Mouse (Mus musculus): Measurements from ENCODE around the gene Plcl1.

GRCm38 (mm10) chr1:55701601-55702000, 295.9 kb downstream of the Plcl1 start:
- no peak for TF ChIP-seq POLR2A (IDR thresholded peaks at IDR 0.05; ENCODE audit: borderline replicate concordance, extremely low read depth, insufficient read depth, insufficient read length, poor library complexity, severe bottlenecking)
- TF ChIP-seq CTCF (IDR thresholded peaks at IDR 0.05; ENCODE audit: borderline replicate concordance, extremely low read depth, insufficient read depth, insufficient read length): no peak

Data from brain, embryonic 14.5 days (tissue).